Mouse (Mus musculus) 416B (cell line): ENCODE data around the gene Snu13.

Experiments used
- DNase-seq: peaks from one replicate; pipeline ENCODE4 v3.0.0; 2011; ENCODE audit warnings: low read depth

Gene Snu13

GRCm38 (mm10) chr15:82027276-82027675 lies 20.1 kb downstream of the Snu13 start:
- no peak for DNase-seq

GRCm38 (mm10) chr15:82023965-82024635 lies 23.3 kb downstream of the Snu13 start:
- peak; percentile 52 for DNase-seq

- DNase-seq, result peak; percentile 99
These were observed 24.8 kb downstream of the Snu13 start for GRCm38 (mm10) chr15:82022535-82023088.

GRCm38 (mm10) chr15:82019288-82019687 lies 28.1 kb downstream of the Snu13 start:
- peak; percentile 51 for DNase-seq

- peak; percentile 73 for DNase-seq
These were observed 29.9 kb downstream of the Snu13 start for GRCm38 (mm10) chr15:82017461-82017860.

GRCm38 (mm10) chr15:82016830-82017229 lies 30.6 kb downstream of the Snu13 start:
- no peak for DNase-seq

- DNase-seq, result peak; percentile 100
These were observed 31.1 kb downstream of the Snu13 start for GRCm38 (mm10) chr15:82016101-82016808.

- DNase-seq, result peak; percentile 45
These were observed 31.9 kb downstream of the Snu13 start for GRCm38 (mm10) chr15:82015392-82016100.

GRCm38 (mm10) chr15:82014745-82015391 lies 32.5 kb downstream of the Snu13 start:
- peak; percentile 42 for DNase-seq

- DNase-seq, result no peak
These were observed 35.5 kb downstream of the Snu13 start for GRCm38 (mm10) chr15:82011947-82012346.

GRCm38 (mm10) chr15:82004257-82004656 lies 43.1 kb downstream of the Snu13 start:
- no peak for DNase-seq

- no peak for DNase-seq
These were observed 53.4 kb downstream of the Snu13 start for GRCm38 (mm10) chr15:81993992-81994391.

- no peak for DNase-seq
These were observed 56.8 kb downstream of the Snu13 start for GRCm38 (mm10) chr15:81990549-81990948.
